Mouse (Mus musculus): Measurements from ENCODE around the gene BC024978. TPM values are rescaled to one million over a fixed set of nuclear protein-coding genes. Genes with fewer than 3 reads are reported as not detected.

BC024978 gene
- polyA plus RNA-seq, 1 experiment = 44.3 TPM

- Histone ChIP-seq H3K36me3 (ENCODE audit: control insufficient read depth, insufficient read depth, low read length) (no peaks in the 10 kb centered on the region; the same call in 1 of the 2 replicates), H3K4me1 (ENCODE audit: control insufficient read depth, insufficient read depth, low read length) (peaks cover 24% of the 10 kb centered on the region), H3K27me3 (ENCODE audit: control insufficient read depth, insufficient read depth, low read length) (no peaks in the 10 kb centered on the region), H3K27ac (ENCODE audit: control insufficient read depth, insufficient read depth, low read depth, low read length) (peak within 1 kb of the TSS; percentile 99), H3K4me3 (ENCODE audit: control insufficient read depth, low read depth, low read length) (peak within 1 kb of the TSS; percentile 87)
- TF ChIP-seq CTCF (IDR thresholded peaks at IDR 0.05; ENCODE audit: control insufficient read depth, insufficient read depth, insufficient replicate concordance, low read depth, low read length) (0 out of 2 replicates have a peak, but pooled peaks have one; percentile 11), POLR2A (IDR thresholded peaks at IDR 0.05; ENCODE audit: control insufficient read depth, low read depth, low read length) (peak; percentile 5)
Observed at GRCm38 (mm10) chr7:27166614-27167474, 28.7 kb upstream of the BC024978 start, which contains the start of gene Egln2. Egln2 (minus strand) TSS chr7:27166802.

- H3K27ac ChIP-seq (ENCODE audit: control insufficient read depth, insufficient read depth, low read depth, low read length) = peak overlapping the region; percentile 91
- peaks cover 24% of the 10 kb centered on the region for H3K4me1 ChIP-seq (ENCODE audit: control insufficient read depth, insufficient read depth, low read length)
- H3K36me3 ChIP-seq (ENCODE audit: control insufficient read depth, insufficient read depth, low read length) = no peaks in the 10 kb centered on the region
- no peaks in the 10 kb centered on the region for H3K27me3 ChIP-seq (ENCODE audit: control insufficient read depth, insufficient read depth, low read length)
- H3K4me3 ChIP-seq (ENCODE audit: control insufficient read depth, low read depth, low read length) = no peak overlapping the region
- TF ChIP-seq POLR2A (IDR thresholded peaks at IDR 0.05; ENCODE audit: control insufficient read depth, low read depth, low read length) (no peak), CTCF (IDR thresholded peaks at IDR 0.05; ENCODE audit: control insufficient read depth, insufficient read depth, insufficient replicate concordance, low read depth, low read length) (no peak)
Observed at GRCm38 (mm10) chr7:27167475-27168094, 28.0 kb upstream of the BC024978 start.

GRCm38 (mm10) chr7:27168371-27168770 is 27.2 kb upstream of the BC024978 start:
- Histone ChIP-seq H3K27me3 (ENCODE audit: control insufficient read depth, insufficient read depth, low read length) (no peaks in the 10 kb centered on the region), H3K36me3 (ENCODE audit: control insufficient read depth, insufficient read depth, low read length) (no peaks in the 10 kb centered on the region), H3K4me1 (ENCODE audit: control insufficient read depth, insufficient read depth, low read length) (peaks cover 24% of the 10 kb centered on the region), H3K4me3 (ENCODE audit: control insufficient read depth, low read depth, low read length) (no peak overlapping the region), H3K27ac (ENCODE audit: control insufficient read depth, insufficient read depth, low read depth, low read length) (no peak overlapping the region)
- no peak for TF ChIP-seq POLR2A (IDR thresholded peaks at IDR 0.05; ENCODE audit: control insufficient read depth, low read depth, low read length)
- no peak for TF ChIP-seq CTCF (IDR thresholded peaks at IDR 0.05; ENCODE audit: control insufficient read depth, insufficient read depth, insufficient replicate concordance, low read depth, low read length)

GRCm38 (mm10) chr7:27170981-27171380 is 24.6 kb upstream of the BC024978 start:
- no peak overlapping the region for H3K27ac ChIP-seq (ENCODE audit: control insufficient read depth, insufficient read depth, low read depth, low read length)
- H3K4me3 ChIP-seq (ENCODE audit: control insufficient read depth, low read depth, low read length) = no peak overlapping the region
- TF ChIP-seq CTCF (IDR thresholded peaks at IDR 0.05; ENCODE audit: control insufficient read depth, insufficient read depth, insufficient replicate concordance, low read depth, low read length) (no peak), POLR2A (IDR thresholded peaks at IDR 0.05; ENCODE audit: control insufficient read depth, low read depth, low read length) (no peak)
- H3K36me3 ChIP-seq (ENCODE audit: control insufficient read depth, insufficient read depth, low read length) = no peaks in the 10 kb centered on the region
- no peaks in the 10 kb centered on the region for H3K27me3 ChIP-seq (ENCODE audit: control insufficient read depth, insufficient read depth, low read length)
- peaks cover 12% of the 10 kb centered on the region for H3K4me1 ChIP-seq (ENCODE audit: control insufficient read depth, insufficient read depth, low read length)

GRCm38 (mm10) chr7:27174496-27174895 is 21.1 kb upstream of the BC024978 start:
- Histone ChIP-seq H3K27me3 (ENCODE audit: control insufficient read depth, insufficient read depth, low read length) (no peaks in the 10 kb centered on the region), H3K27ac (ENCODE audit: control insufficient read depth, insufficient read depth, low read depth, low read length) (peak overlapping the region; percentile 67), H3K36me3 (ENCODE audit: control insufficient read depth, insufficient read depth, low read length) (no peaks in the 10 kb centered on the region), H3K4me1 (ENCODE audit: control insufficient read depth, insufficient read depth, low read length) (peaks cover 6% of the 10 kb centered on the region), H3K4me3 (ENCODE audit: control insufficient read depth, low read depth, low read length) (peak overlapping the region; percentile 37)
- no peak for TF ChIP-seq CTCF (IDR thresholded peaks at IDR 0.05; ENCODE audit: control insufficient read depth, insufficient read depth, insufficient replicate concordance, low read depth, low read length)

GRCm38 (mm10) chr7:27174896-27175295 is 20.7 kb upstream of the BC024978 start:
- no peaks in the 10 kb centered on the region for H3K36me3 ChIP-seq (ENCODE audit: control insufficient read depth, insufficient read depth, low read length)
- TF ChIP-seq CTCF (IDR thresholded peaks at IDR 0.05; ENCODE audit: control insufficient read depth, insufficient read depth, insufficient replicate concordance, low read depth, low read length) (no peak), POLR2A (IDR thresholded peaks at IDR 0.05; ENCODE audit: control insufficient read depth, low read depth, low read length) (no peak)
- peak overlapping the region; percentile 42 for H3K27ac ChIP-seq (ENCODE audit: control insufficient read depth, insufficient read depth, low read depth, low read length)
- no peaks in the 10 kb centered on the region for H3K27me3 ChIP-seq (ENCODE audit: control insufficient read depth, insufficient read depth, low read length)
- H3K4me1 ChIP-seq (ENCODE audit: control insufficient read depth, insufficient read depth, low read length) = peaks cover 6% of the 10 kb centered on the region
- H3K4me3 ChIP-seq (ENCODE audit: control insufficient read depth, low read depth, low read length) = no peak overlapping the region

- H3K36me3 ChIP-seq (ENCODE audit: control insufficient read depth, insufficient read depth, low read length) = no peaks in the 10 kb centered on the region
- H3K27ac ChIP-seq (ENCODE audit: control insufficient read depth, insufficient read depth, low read depth, low read length) = peak overlapping the region; percentile 54
- no peak for TF ChIP-seq CTCF (IDR thresholded peaks at IDR 0.05; ENCODE audit: control insufficient read depth, insufficient read depth, insufficient replicate concordance, low read depth, low read length)
- H3K4me1 ChIP-seq (ENCODE audit: control insufficient read depth, insufficient read depth, low read length) = peaks cover 10% of the 10 kb centered on the region
- no peaks in the 10 kb centered on the region for H3K27me3 ChIP-seq (ENCODE audit: control insufficient read depth, insufficient read depth, low read length)
- peak overlapping the region; percentile 93 for H3K4me3 ChIP-seq (ENCODE audit: control insufficient read depth, low read depth, low read length)
Observed at GRCm38 (mm10) chr7:27177942-27178323, 17.6 kb upstream of the BC024978 start.

Data from testis, adult 2 months (tissue).